Mouse (Mus musculus) heart, embryonic 16.5 days (tissue): ENCODE measurements around the gene Castor1. TPM values are rescaled to one million over a fixed set of nuclear protein-coding genes. Genes with fewer than 3 reads are reported as not detected.

Source experiments
- ATAC-seq: fragments of 200-750 bp; cut with Nextera tagmentation; replicated peaks from 2 replicates; pipeline ENCODE4 v1.8.0; 2017; ENCODE audit warnings: moderate number of reproducible peaks; ENCODE audit not compliant: insufficient read depth, low FRiP score; ENCODE audit errors: extremely low read depth
- H3K27ac ChIP-seq: fragments of 300-500 bp; sonication (generic); 2 replicates; pipeline ENCODE4 v1.5.1; 2014; ENCODE audit warnings: mild to moderate bottlenecking, low read length, control low read depth, moderate library complexity
- H3K27me3 ChIP-seq: fragments of 300-500 bp; sonication (generic); 2 replicates; pipeline ENCODE4 v1.6.1; 2014; ENCODE audit warnings: low read length, mixed read lengths; ENCODE audit not compliant: control insufficient read depth, insufficient read depth
- H3K36me3 ChIP-seq: fragments of 300-500 bp; sonication (generic); 2 replicates; pipeline ENCODE4 v1.6.1; 2014; ENCODE audit not compliant: control insufficient read depth, insufficient read depth
- H3K4me1 ChIP-seq: fragments of 300-500 bp; sonication (generic); 2 replicates; pipeline ENCODE4 v1.6.1; 2014; ENCODE audit warnings: low read length, mixed read lengths; ENCODE audit not compliant: control insufficient read depth, insufficient read depth
- H3K4me2 ChIP-seq: fragments of 300-500 bp; sonication (generic); 2 replicates; pipeline ENCODE4 v1.6.1; 2014; ENCODE audit warnings: low read depth, mild to moderate bottlenecking, control low read depth, low read length
- H3K4me3 ChIP-seq: fragments of 300-500 bp; sonication (generic); 2 replicates; pipeline ENCODE4 v1.5.1; 2014; ENCODE audit warnings: mild to moderate bottlenecking, control low read depth, low read length
- H3K9ac ChIP-seq: fragments of 300-500 bp; sonication (generic); 2 replicates; pipeline ENCODE4 v1.6.1; 2014; ENCODE audit warnings: low read length, control low read depth
- H3K9me3 ChIP-seq: fragments of 300-500 bp; sonication (generic); replicated peaks from 2 replicates; pipeline ENCODE4 v1.6.1; 2016; ENCODE audit warnings: low read length; ENCODE audit not compliant: control insufficient read depth
- WGBS: fragments of 180-500 bp; shearing (Covaris S2); extraction: QIAGEN DNeasy Blood & Tissue Kit; methylation state at CpG from one replicate; pipeline ENCODE4 v1.1.7; 2014; 5-methylcytosine and 5-hydroxymethylcytosine counted together
- polyA plus RNA-seq: library from polyadenylated mRNA; unstranded; fragments of >200 nt; fragmentation: Nextera tagmentation; extraction: Ambion mirVana; gene quantifications from 2 replicates; pipeline ENCODE4 v1.2.1, GENCODE M21; 2015

The Castor1 gene
- polyA plus RNA-seq, 1 experiment from 2014 or later = 14.0 TPM

- Histone ChIP-seq H3K4me3 (peak within 1 kb of the TSS; percentile 27), H3K9me3 (no peaks in the 10 kb centered on the region), H3K4me2 (peak within 1 kb of the TSS; percentile 29), H3K36me3 (no peaks in the 10 kb centered on the region), H3K27me3 (no peaks in the 10 kb centered on the region), H3K27ac (peak within 1 kb of the TSS; percentile 17; the same call in 1 of the 2 replicates), H3K9ac (no peak within 1 kb of the TSS; the same call in 1 of the 2 replicates), H3K4me1 (no peaks in the 10 kb centered on the region)
- no peak for ATAC-seq
- WGBS = 59% methylated on average over 16 of the region's 16 CpGs
Measured at GRCm38 (mm10) chr11:4235665-4236545, 17.9 kb downstream of the Castor1 start, which contains the start of gene Osm. Gene Osm (plus strand): TSS chr11:4236420.

GRCm38 (mm10) chr11:4236546-4237067 is 18.6 kb downstream of the Castor1 start:
- Histone ChIP-seq H3K4me3 (peak overlapping the region; percentile 27), H3K9ac (no peak overlapping the region; the same call in 1 of the 2 replicates), H3K27ac (peak overlapping the region; percentile 17; the same call in 1 of the 2 replicates), H3K27me3 (no peaks in the 10 kb centered on the region), H3K9me3 (no peaks in the 10 kb centered on the region), H3K36me3 (no peaks in the 10 kb centered on the region), H3K4me2 (peak overlapping the region; percentile 29), H3K4me1 (no peaks in the 10 kb centered on the region)
- WGBS = 85% methylated on average over 21 of the region's 21 CpGs
- ATAC-seq = no peak

GRCm38 (mm10) chr11:4237389-4237912 is 19.4 kb downstream of the Castor1 start:
- WGBS = 69% methylated on average over 18 of the region's 18 CpGs
- peak; percentile 37; the same call in 1 of the 2 replicates for ATAC-seq
- H3K4me3 ChIP-seq = peak overlapping the region; percentile 27

GRCm38 (mm10) chr11:4238167-4238566 is 20.1 kb downstream of the Castor1 start:
- 85% methylated on average over 6 of the region's 6 CpGs for WGBS
- Histone ChIP-seq H3K36me3 (no peaks in the 10 kb centered on the region), H3K27ac (no peak overlapping the region), H3K27me3 (no peaks in the 10 kb centered on the region), H3K9me3 (no peaks in the 10 kb centered on the region), H3K4me3 (no peak overlapping the region), H3K4me2 (no peak overlapping the region), H3K4me1 (no peaks in the 10 kb centered on the region), H3K9ac (no peak overlapping the region)
- no peak for ATAC-seq

More at GRCm38 (mm10) chr11:4237389-4237912, 19.4 kb downstream of the Castor1 start:
- Histone ChIP-seq H3K4me2 (peak overlapping the region; percentile 29), H3K9ac (no peak overlapping the region), H3K9me3 (no peaks in the 10 kb centered on the region), H3K27ac (no peak overlapping the region; the same call in 1 of the 2 replicates), H3K27me3 (no peaks in the 10 kb centered on the region), H3K4me1 (no peaks in the 10 kb centered on the region), H3K36me3 (no peaks in the 10 kb centered on the region)

- no peak overlapping the region for H3K4me2 ChIP-seq
- H3K27me3 ChIP-seq = no peaks in the 10 kb centered on the region
- H3K9me3 ChIP-seq = no peaks in the 10 kb centered on the region
- no peak overlapping the region for H3K4me3 ChIP-seq
- no peaks in the 10 kb centered on the region for H3K36me3 ChIP-seq
- no peak overlapping the region for H3K27ac ChIP-seq
- WGBS = 89% methylated on average over 23 of the region's 23 CpGs
- ATAC-seq = no peak
- no peaks in the 10 kb centered on the region for H3K4me1 ChIP-seq
- H3K9ac ChIP-seq = no peak overlapping the region
Measured at GRCm38 (mm10) chr11:4239691-4240090, 21.7 kb downstream of the Castor1 start.

GRCm38 (mm10) chr11:4240151-4240550 is 22.1 kb downstream of the Castor1 start:
- Histone ChIP-seq H3K9me3 (no peaks in the 10 kb centered on the region), H3K9ac (no peak overlapping the region), H3K4me3 (no peak overlapping the region), H3K4me2 (no peak overlapping the region), H3K36me3 (no peaks in the 10 kb centered on the region), H3K27me3 (no peaks in the 10 kb centered on the region), H3K27ac (no peak overlapping the region), H3K4me1 (no peaks in the 10 kb centered on the region)
- no peak for ATAC-seq
- 62% methylated on average over 7 of the region's 7 CpGs for WGBS

GRCm38 (mm10) chr11:4241180-4241579 is 23.2 kb downstream of the Castor1 start:
- no peak overlapping the region for H3K27ac ChIP-seq
- H3K4me3 ChIP-seq = no peak overlapping the region
- H3K36me3 ChIP-seq = no peaks in the 10 kb centered on the region
- no peaks in the 10 kb centered on the region for H3K9me3 ChIP-seq
- H3K9ac ChIP-seq = no peak overlapping the region
- H3K27me3 ChIP-seq = no peaks in the 10 kb centered on the region
- no peak overlapping the region for H3K4me2 ChIP-seq
- no peaks in the 10 kb centered on the region for H3K4me1 ChIP-seq
- WGBS = 79% methylated on average over 4 of the region's 4 CpGs
- no peak for ATAC-seq

- no peak overlapping the region for H3K9ac ChIP-seq
- no peaks in the 10 kb centered on the region for H3K4me1 ChIP-seq
- no peak for ATAC-seq
- WGBS = 54% methylated on average over 6 of the region's 6 CpGs
- H3K9me3 ChIP-seq = no peaks in the 10 kb centered on the region
- no peaks in the 10 kb centered on the region for H3K36me3 ChIP-seq
- no peak overlapping the region for H3K4me2 ChIP-seq
- H3K27me3 ChIP-seq = no peaks in the 10 kb centered on the region
- no peak overlapping the region for H3K4me3 ChIP-seq
- no peak overlapping the region for H3K27ac ChIP-seq
Measured at GRCm38 (mm10) chr11:4246126-4246525, 28.1 kb downstream of the Castor1 start.

GRCm38 (mm10) chr11:4246623-4247022 is 28.6 kb downstream of the Castor1 start:
- Histone ChIP-seq H3K4me1 (no peaks in the 10 kb centered on the region), H3K4me2 (no peak overlapping the region), H3K4me3 (no peak overlapping the region), H3K9ac (no peak overlapping the region), H3K9me3 (no peaks in the 10 kb centered on the region), H3K36me3 (no peaks in the 10 kb centered on the region), H3K27ac (no peak overlapping the region), H3K27me3 (no peaks in the 10 kb centered on the region)
- no peak for ATAC-seq
- WGBS = 58% methylated on average over 4 of the region's 4 CpGs
